Mouse (Mus musculus) bone marrow macrophage, adult 2 months (primary cell): Measurements from ENCODE around the gene Nphs1.

ENCODE experiments used
- CTCF ChIP-seq: IDR thresholded peaks from 2 replicates; pipeline ENCODE4 v1.5.1; 2012; ENCODE audit warnings: low read depth, mild to moderate bottlenecking, low read length, moderate library complexity
- POLR2A ChIP-seq: IDR thresholded peaks from 2 replicates; pipeline ENCODE4 v1.6.1; 2012; ENCODE audit warnings: mild to moderate bottlenecking, low read depth, low read length, borderline replicate concordance

DNA sequence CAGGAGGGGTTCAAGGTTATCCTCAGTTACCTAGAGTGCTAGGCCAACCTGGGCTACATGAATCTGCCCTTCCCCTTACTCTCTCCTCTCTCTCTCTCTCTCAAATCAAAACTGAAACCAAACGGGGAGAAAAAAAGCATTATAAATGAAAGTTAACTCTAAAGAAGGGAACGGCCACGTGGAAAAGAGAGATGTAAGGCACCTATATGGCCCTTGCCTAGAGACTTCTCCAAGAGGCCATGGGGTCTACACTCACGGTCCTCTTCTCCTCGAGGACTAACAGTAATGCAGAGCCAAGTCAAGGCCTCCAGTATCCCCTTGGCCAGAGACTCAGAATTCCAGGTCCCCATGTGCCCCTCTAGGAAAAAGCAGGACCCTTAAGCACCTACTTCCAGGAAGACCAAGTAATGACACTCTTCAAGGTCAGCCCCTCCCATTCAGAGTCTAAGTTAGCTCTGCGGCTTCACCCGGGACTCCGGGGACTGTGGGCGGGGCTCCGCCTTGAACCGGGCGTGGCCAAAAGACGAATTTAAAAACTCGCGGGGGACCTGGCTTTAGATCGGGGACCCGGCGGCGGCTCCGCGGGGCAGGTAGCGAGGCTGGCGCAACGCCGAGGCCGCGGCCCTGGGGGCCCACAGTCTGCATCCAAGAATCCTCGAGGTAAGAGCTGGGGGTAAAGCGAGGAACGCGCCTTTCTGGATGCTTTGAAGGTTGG is 36.8 kb upstream of the Nphs1 start, which contains the start of gene Nfkbid:
- no peak for TF ChIP-seq CTCF
- peak; percentile 90; the same call in 1 of the 2 replicates for TF ChIP-seq POLR2A
